In genomic region chr7:49278531-49278930, GRCm38 (mm10) we compare ENCODE assay signal across 32 mouse cellular contexts.
DNase-seq lines count a peak whose midpoint lies in the region; ATAC-seq and TF ChIP-seq lines count a peak whose summit lies in the region.
"Had no signal": no experiment of that assay in that cellular context is flagged by ENCODE, and none has a peak within 500 bp of the region (broad histone marks: within the 10 kb centered on the region; RNA-seq: fewer than 3 reads in every experiment).

No protein-coding gene starts in this region.

- no peaks in the 10 kb centered on the region for H3K4me1 ChIP-seq in liver, embryonic 11.5 days (replicated peaks; ENCODE audit: control insufficient read depth, insufficient read depth, low read length)

- DNase-seq in adrenal gland, adult 2 months, result peak; percentile 64
- no peak for DNase-seq in adrenal gland, postnatal 4 days (ENCODE audit: low spot score in 2 of 2)
- no peak for DNase-seq in layer of hippocampus, adult 2 months (ENCODE audit: low spot score in 2 of 2)
- no peak for DNase-seq in layer of hippocampus, adult 9-10 months (ENCODE audit: low spot score)
- DNase-seq in NIH3T3 (ENCODE audit: low read depth), result peak; percentile 43
- peak; percentile 59 for DNase-seq in adrenal gland, postnatal 14 days
- no peak for DNase-seq in gastrocnemius, postnatal 36 days
- DNase-seq in liver, embryonic 11.5 days (ENCODE audit: low spot score), result no peak
- DNase-seq: cerebellum, adult 11 months; cerebellum, adult 8-10 months; cerebellum, postnatal 10 days; cerebellum, postnatal 36 days; embryo, embryonic 11 days; gastrocnemius, adult 2 months; gastrocnemius, postnatal 14 days; heart, adult 18-20 months; heart, postnatal 14 days; heart, postnatal 4 days; kidney, adult 18-20 months; kidney, adult 9 months had no signal

- H3K4me2 ChIP-seq in liver, embryonic 11.5 days, result no peak overlapping the region
- H3K4me2 ChIP-seq: embryonic facial prominence, embryonic 13.5 days; forebrain, embryonic 13.5 days; heart, embryonic 12.5 days; heart, embryonic 15.5 days; hindbrain, embryonic 14.5 days had no signal

- H3K36me3 ChIP-seq in liver, embryonic 11.5 days (ENCODE audit: control insufficient read depth, insufficient read depth, low read length), result no peaks in the 10 kb centered on the region
- H3K36me3 ChIP-seq: embryonic facial prominence, embryonic 10.5 days; embryonic facial prominence, embryonic 13.5 days; heart, embryonic 12.5 days; heart, embryonic 15.5 days had no signal

- H3K4me3 ChIP-seq in layer of hippocampus, adult 2 months, result no peak overlapping the region
- H3K4me3 ChIP-seq in liver, embryonic 11.5 days (ENCODE audit: low read depth, low read length), result no peak overlapping the region
- H3K4me3 ChIP-seq: embryonic facial prominence, embryonic 10.5 days; embryonic facial prominence, embryonic 13.5 days; erythroblast, embryonic 14.5 days; forebrain, embryonic 13.5 days; gastrocnemius, adult 2 months; heart, embryonic 12.5 days; heart, embryonic 15.5 days had no signal

- no peak for ATAC-seq in liver, embryonic 11.5 days (replicated peaks; ENCODE audit: low FRiP score)
- ATAC-seq: CD4-positive, CD25-positive, alpha-beta regulatory T cell, adult 4 months; forebrain, embryonic 13.5 days; forebrain, embryonic 16.5 days; hindbrain, postnatal 0 days; inflammation-experienced regulatory T-cells, adult 6 months; intestine, embryonic 16.5 days had no signal

- H3K9me3 ChIP-seq in liver, embryonic 11.5 days (ENCODE audit: control insufficient read depth, low read length), result no peaks in the 10 kb centered on the region
- H3K9me3 ChIP-seq: embryonic facial prominence, embryonic 10.5 days; embryonic facial prominence, embryonic 13.5 days; forebrain, embryonic 13.5 days; heart, embryonic 12.5 days; heart, embryonic 15.5 days had no signal

- intact Hi-C loops in gastrocnemius, postnatal 36 days (cut with DNase I), result no loop called here

- peak overlapping the region; percentile 20; the same call in 1 of the 2 replicates for H3K27ac ChIP-seq in layer of hippocampus, adult 2 months
- H3K27ac ChIP-seq in liver, embryonic 11.5 days (ENCODE audit: low read depth, low read length), result no peak overlapping the region
- H3K27ac ChIP-seq: embryonic facial prominence, embryonic 10.5 days; embryonic facial prominence, embryonic 13.5 days; forebrain, embryonic 13.5 days; hindbrain, embryonic 14.5 days; hindbrain, postnatal 0 days had no signal

- TF ChIP-seq CTCF in layer of hippocampus, adult 2 months (conservative IDR thresholded peaks at IDR 0.05), result no peak

- no peak overlapping the region for H3K9ac ChIP-seq in liver, embryonic 11.5 days (ENCODE audit: low read depth, low read length)
- H3K9ac ChIP-seq: embryonic facial prominence, embryonic 13.5 days; forebrain, embryonic 13.5 days; heart, embryonic 12.5 days; heart, embryonic 15.5 days; hindbrain, embryonic 14.5 days had no signal

- WGBS in liver, embryonic 11.5 days, result 48% methylated on average over 2 of the region's 2 CpGs

- H3K27me3 ChIP-seq in liver, embryonic 11.5 days (replicated peaks; ENCODE audit: control insufficient read depth, insufficient read depth, low read length), result peaks cover 4% of the 10 kb centered on the region; the same call in 1 of the 2 replicates

Comparison
In these comparisons a context has a peak if more than half of its experiments do, and no peak if none do; other contexts are left out.
1. DNase-seq: peak in adrenal gland, adult 2 months (single experiment), NIH3T3 (single experiment) and adrenal gland, postnatal 14 days (single experiment); none in adrenal gland, postnatal 4 days (0 of 2), layer of hippocampus, adult 2 months (0 of 2), layer of hippocampus, adult 9-10 months (single experiment), gastrocnemius, postnatal 36 days (0 of 2) and liver, embryonic 11.5 days (single experiment).